Mouse (Mus musculus) cerebellum, postnatal 10 days (tissue): Measurements from ENCODE around the gene Fgf18.

Experiments
- DNase-seq, 2 experiments: peaks; one replicate each; pipeline ENCODE4 v3.0.0; 2021; ENCODE audit warnings: mixed read lengths in 2 of 2

Gene Fgf18

GRCm38 (mm10) chr11:33149453-33149852 lies 2.3 kb upstream of the Fgf18 start:
- no peak for DNase-seq

DNA sequence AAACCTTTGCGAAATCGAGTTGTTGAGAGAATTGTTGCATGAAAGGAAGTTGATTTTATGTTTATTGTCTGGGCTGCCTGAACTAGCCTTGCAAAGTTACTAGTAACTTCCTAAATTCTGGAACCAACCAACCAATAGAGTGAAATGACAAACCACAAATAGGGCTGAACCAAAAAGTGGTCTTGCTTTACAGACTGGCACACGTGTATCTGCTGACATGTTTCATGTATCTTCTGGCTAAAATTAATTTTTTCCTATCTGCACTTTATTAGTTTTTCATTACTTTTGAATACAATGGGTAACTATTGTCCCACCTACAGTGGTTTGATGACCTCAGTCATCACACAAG lies 1.9 kb upstream of the Fgf18 start:
- no peak for DNase-seq

- DNase-seq, result peak; percentile 84 to 87
Measured at GRCm38 (mm10) chr11:33148338-33149087, 1.3 kb upstream of the Fgf18 start.

- DNase-seq, result peak; percentile 55 to 56
Measured at GRCm38 (mm10) chr11:33147572-33148337, 555 bp upstream of the Fgf18 start.

- DNase-seq, result peak; percentile 70 to 71
Measured at GRCm38 (mm10) chr11:33146651-33147131, 509 bp downstream of the Fgf18 start.

DNA sequence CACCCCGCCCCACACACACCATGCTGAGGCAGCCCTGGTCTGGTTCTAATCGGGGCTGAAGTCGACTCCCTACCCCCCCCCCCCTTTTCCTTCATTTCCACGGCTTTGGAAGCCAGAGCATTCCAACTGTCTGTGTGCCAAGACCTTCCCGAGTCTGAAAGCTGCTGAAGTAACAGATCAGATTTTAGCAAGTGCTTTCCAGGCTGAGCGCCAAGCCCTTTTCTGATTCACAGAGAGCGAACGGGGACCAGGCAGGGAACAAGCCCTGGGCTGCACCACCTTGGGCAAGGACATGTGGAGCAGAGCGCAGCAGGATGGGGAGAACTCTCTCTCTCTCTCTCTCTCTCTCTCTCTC lies 1.1 kb downstream of the Fgf18 start:
- peak; percentile 86 to 91 for DNase-seq

- DNase-seq, result peak; percentile 46 to 68
Measured at GRCm38 (mm10) chr11:33145201-33146142, 1.7 kb downstream of the Fgf18 start.

DNA sequence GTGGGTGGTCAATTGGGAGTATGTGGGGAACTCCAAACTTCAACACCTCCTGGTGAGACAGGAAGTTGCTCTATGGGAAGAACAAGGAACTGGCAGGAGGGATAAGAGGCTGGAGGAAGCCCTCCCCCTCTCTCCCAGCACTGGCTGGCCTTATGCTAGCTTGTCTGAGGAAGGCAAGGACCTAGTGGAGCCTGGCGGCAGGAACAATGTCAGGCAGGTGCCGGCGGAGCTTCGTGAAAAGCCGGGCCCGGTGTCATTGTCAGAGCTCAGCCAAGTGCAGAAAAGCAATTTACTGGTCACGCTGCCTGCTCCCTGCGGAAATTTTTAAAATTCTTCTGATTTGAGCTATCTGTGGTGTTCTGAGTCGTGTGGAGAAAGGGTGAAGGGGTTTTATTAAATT lies 3.3 kb downstream of the Fgf18 start:
- peak in 1 of 2 experiments; percentile 24 for DNase-seq

GRCm38 (mm10) chr11:33142801-33143200 lies 4.4 kb downstream of the Fgf18 start:
- DNase-seq, result no peak

DNA sequence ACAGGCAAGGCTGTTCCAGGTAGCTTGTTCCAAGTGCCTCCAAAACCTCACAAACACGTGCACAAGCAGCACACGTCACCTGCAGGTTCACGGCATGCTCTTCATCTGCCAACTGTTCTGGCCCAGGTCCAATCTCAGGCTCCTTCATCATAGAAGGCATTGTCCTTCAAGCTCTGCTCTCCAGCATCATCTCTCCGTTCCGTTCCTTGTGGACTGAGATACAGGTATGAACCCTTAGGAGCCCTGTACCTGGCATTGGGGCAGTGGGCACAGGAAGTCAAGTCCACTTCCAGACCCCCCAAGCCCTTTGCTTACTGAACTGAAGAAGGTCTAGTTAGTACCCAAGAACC lies 7.1 kb downstream of the Fgf18 start:
- peak; percentile 49 to 54 for DNase-seq

DNA sequence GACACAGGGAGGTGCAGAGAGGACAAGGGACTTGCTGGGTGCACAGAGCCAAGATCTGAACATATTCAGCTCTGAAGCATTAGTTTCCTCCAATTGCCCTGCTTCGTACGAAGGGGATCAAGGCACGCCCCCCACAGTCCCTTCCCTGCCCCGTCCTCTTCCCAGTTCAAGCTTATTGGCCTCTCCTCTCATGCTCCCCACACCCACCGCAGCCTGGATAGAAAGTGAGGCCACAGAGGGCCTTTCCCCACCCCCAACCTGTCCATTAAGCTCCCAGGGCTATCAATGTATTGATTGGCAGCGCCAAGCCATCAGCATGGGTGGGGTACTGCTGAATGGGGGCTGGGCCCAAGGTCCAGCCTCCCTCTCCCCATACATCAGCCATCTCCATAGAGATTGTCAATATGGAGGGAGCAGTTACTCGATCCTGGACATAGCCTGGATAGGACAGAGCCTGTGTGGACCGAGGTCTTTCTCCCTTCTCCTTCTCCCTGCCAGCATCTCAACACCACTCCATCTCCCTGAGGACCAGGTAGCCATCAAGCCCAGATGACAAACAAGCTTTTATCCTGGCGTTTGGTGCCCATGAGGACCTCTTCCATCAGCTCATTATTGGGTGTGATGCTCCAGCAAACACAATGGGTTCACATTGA lies 7.6 kb downstream of the Fgf18 start:
- DNase-seq, result no peak

GRCm38 (mm10) chr11:33138686-33139085 lies 8.5 kb downstream of the Fgf18 start:
- no peak for DNase-seq

- no peak for DNase-seq
Measured at GRCm38 (mm10) chr11:33134391-33134986, 12.7 kb downstream of the Fgf18 start.

DNA sequence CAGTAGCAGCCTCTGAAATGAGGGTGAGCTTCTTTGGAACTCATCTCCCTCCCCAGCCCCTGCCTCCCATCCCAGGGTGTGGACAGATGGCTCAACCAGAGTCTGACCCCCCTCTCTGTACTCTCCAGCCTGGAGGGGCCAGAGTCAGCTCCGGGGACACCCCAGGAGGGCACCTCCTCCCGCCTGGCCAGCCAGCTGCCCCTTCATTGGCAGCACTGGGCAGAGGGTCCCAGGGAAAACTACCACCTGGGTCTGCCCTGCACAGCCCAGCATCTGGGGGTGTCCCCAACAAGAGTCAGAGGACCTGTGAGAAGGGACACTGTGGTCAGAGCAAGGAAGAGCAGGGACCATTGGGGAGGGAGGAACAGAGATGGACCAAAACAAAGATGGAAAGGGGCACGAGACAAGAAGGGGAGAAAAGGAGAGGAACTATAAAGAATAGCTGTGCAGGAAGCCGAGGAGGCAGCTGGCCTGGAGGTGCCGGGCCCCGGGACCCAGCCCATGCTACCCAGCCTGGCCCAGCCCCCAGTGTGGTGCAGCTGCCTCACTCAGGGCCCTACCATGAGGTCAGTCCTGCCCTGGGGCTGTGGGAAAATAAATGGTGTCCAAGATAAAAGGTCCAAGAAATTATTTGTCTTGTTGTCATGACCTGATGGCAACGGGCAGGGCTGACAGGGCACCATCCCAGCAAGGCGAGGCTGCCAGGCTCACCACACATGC lies 14.4 kb downstream of the Fgf18 start:
- peak in 1 of 2 experiments; percentile 27 for DNase-seq

- DNase-seq, result no peak
Measured at GRCm38 (mm10) chr11:33127058-33127457, 20.1 kb downstream of the Fgf18 start.

- peak in 1 of 2 experiments; percentile 33 for DNase-seq
Measured at GRCm38 (mm10) chr11:33122575-33123268, 24.5 kb downstream of the Fgf18 start.

- DNase-seq, result no peak
Measured at GRCm38 (mm10) chr11:33119556-33119955, 27.6 kb downstream of the Fgf18 start.

- no peak for DNase-seq
Measured at GRCm38 (mm10) chr11:33119116-33119515, 28.1 kb downstream of the Fgf18 start.

GRCm38 (mm10) chr11:33118480-33118879 lies 28.7 kb downstream of the Fgf18 start:
- no peak for DNase-seq

GRCm38 (mm10) chr11:33115796-33116195 lies 31.4 kb downstream of the Fgf18 start:
- peak; percentile 54 to 57 for DNase-seq

GRCm38 (mm10) chr11:33112407-33112806 lies 34.8 kb downstream of the Fgf18 start:
- peak; percentile 79 to 87 for DNase-seq
